Mouse (Mus musculus): ENCODE results near the gene Angel1.

- no peak for TF ChIP-seq CTCF (IDR thresholded peaks at IDR 0.05; ENCODE audit: extremely low read depth, insufficient read depth, low read length)
- TF ChIP-seq POLR2A (IDR thresholded peaks at IDR 0.05; ENCODE audit: extremely low read depth, insufficient read depth, low read length) = no peak
Observed at GRCm38 (mm10) chr12:86705843-86706242, 20.4 kb downstream of the Angel1 start.
